Mouse (Mus musculus) myocyte (in vitro differentiated cells): ENCODE results near the gene Rita1.

ENCODE experiments used
- E2F4 ChIP-seq: IDR thresholded peaks from one replicate; pipeline ENCODE4 v1.6.1; 2011; ENCODE audit warnings: mild to moderate bottlenecking, control low read depth, moderate library complexity; ENCODE audit not compliant: insufficient read depth
- POLR2A ChIP-seq: IDR thresholded peaks from one replicate; pipeline ENCODE4 v1.6.1; 2011; ENCODE audit warnings: low read depth, mild to moderate bottlenecking, control low read depth, moderate library complexity; ENCODE audit not compliant: insufficient read length
- POLR2AphosphoS2 ChIP-seq: IDR thresholded peaks from one replicate; pipeline ENCODE4 v1.6.1; 2011; ENCODE audit warnings: low read depth, control low read depth; ENCODE audit not compliant: insufficient read length
- USF1 ChIP-seq: IDR thresholded peaks from one replicate; pipeline ENCODE4 v1.6.1; 2011; ENCODE audit warnings: low read depth, mild to moderate bottlenecking, control low read depth, moderate library complexity

DNA sequence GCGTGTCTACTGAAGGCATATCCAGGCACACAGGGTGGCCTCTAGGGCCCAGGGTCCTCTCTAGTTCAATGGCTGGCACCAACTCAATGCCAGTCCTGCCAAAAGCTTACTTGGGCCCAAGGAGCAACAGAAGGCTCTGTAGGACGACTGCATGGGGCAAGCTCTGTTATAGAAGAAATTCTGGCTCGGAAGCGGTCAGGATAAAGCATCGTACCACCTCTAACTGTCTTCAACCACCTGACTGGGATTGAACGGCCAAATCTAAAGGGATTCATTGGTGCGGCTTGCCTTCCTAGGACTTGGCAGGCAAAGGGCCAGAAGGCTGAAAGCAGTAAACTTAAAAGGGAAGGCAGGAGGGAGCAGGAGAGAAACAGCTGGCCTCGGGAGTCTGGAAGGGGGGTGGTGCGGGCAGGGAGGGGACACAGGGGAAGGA is 44.0 kb downstream of the Rita1 start:
- TF ChIP-seq POLR2A (no peak), USF1 (no peak), E2F4 (no peak), POLR2AphosphoS2 (no peak)
